Mouse (Mus musculus): Measurements from ENCODE around the gene Ptger4.

GRCm38 (mm10) chr15:5262874-5263504, 19.0 kb upstream of the Ptger4 start:
- TF ChIP-seq CTCF (IDR thresholded peaks at IDR 0.05; ENCODE audit: low read depth) (no peak), EP300 (IDR thresholded peaks at IDR 0.05; ENCODE audit: low read depth) (no peak)

Measured in liver, postnatal 0 days (tissue).